Comparison of ENCODE assay signal across 33 mouse cellular contexts in the genomic region with DNA sequence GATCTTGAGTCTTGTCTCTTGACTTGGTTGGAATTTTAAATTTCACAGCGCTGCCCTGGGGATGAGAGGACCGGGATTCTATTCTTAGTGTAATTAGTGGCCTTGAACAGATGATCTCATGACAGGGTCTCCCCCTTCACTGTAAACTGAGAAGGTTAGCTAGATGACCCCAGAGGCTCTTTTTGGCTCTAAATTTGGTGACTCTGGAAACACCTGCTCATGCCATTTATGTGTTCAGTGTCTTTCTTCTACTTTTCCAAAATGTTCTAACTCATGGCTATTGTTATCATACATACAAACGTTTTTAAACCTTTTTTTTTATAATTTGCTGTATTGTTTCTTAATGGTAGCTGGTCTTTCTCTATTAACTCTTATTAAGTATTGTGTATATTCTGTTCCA. TPM values are rescaled to one million over a fixed set of nuclear protein-coding genes. Genes with fewer than 3 reads are reported as not detected.
"Had no signal": no experiment of that assay in that cellular context is flagged by ENCODE, and none has a peak within 500 bp of the region (broad histone marks: within the 10 kb centered on the region; RNA-seq: fewer than 3 reads in every experiment).

No protein-coding gene starts in this region.

- H3K27me3 ChIP-seq: heart, embryonic 13.5 days; heart, embryonic 15.5 days; hindbrain, embryonic 13.5 days; hindbrain, embryonic 15.5 days; kidney, embryonic 15.5 days; limb, embryonic 13.5 days; limb, embryonic 15.5 days; liver, embryonic 12.5 days had no signal

- H3K27ac ChIP-seq: heart, adult 2 months; heart, embryonic 13.5 days; heart, embryonic 15.5 days; hindbrain, embryonic 13.5 days; hindbrain, embryonic 15.5 days; hindbrain, postnatal 0 days; kidney, embryonic 15.5 days; kidney, postnatal 0 days; limb, embryonic 13.5 days; limb, embryonic 15.5 days; liver, embryonic 12.5 days; liver, embryonic 14.5 days had no signal

- H3K36me3 ChIP-seq: heart, embryonic 13.5 days; heart, embryonic 15.5 days; kidney, embryonic 15.5 days; limb, embryonic 13.5 days; limb, embryonic 15.5 days; liver, embryonic 12.5 days had no signal

- H3K4me3 ChIP-seq: heart, adult 2 months; heart, embryonic 13.5 days; heart, embryonic 15.5 days; hindbrain, embryonic 13.5 days; hindbrain, embryonic 15.5 days; kidney, embryonic 15.5 days; limb, embryonic 13.5 days; limb, embryonic 15.5 days; liver, embryonic 12.5 days had no signal

- ATAC-seq: hindbrain, postnatal 0 days; intestine, embryonic 16.5 days; liver, embryonic 12.5 days had no signal

- H3K4me1 ChIP-seq: heart, embryonic 13.5 days; heart, embryonic 15.5 days; hindbrain, embryonic 15.5 days; kidney, embryonic 15.5 days; liver, embryonic 12.5 days had no signal

- H3K4me2 ChIP-seq: heart, embryonic 11.5 days; heart, embryonic 13.5 days; heart, embryonic 15.5 days; hindbrain, embryonic 13.5 days; hindbrain, embryonic 15.5 days; kidney, embryonic 15.5 days; limb, embryonic 13.5 days; limb, embryonic 15.5 days; liver, embryonic 12.5 days had no signal

- H3K9ac ChIP-seq: heart, embryonic 13.5 days; heart, embryonic 15.5 days; hindbrain, embryonic 13.5 days; hindbrain, embryonic 15.5 days; kidney, embryonic 15.5 days; limb, embryonic 13.5 days; limb, embryonic 15.5 days; liver, embryonic 12.5 days; liver, embryonic 14.5 days had no signal

- H3K9me3 ChIP-seq: heart, embryonic 13.5 days; heart, embryonic 15.5 days; hindbrain, embryonic 13.5 days; hindbrain, embryonic 15.5 days; kidney, embryonic 15.5 days; limb, embryonic 13.5 days; limb, embryonic 15.5 days; liver, embryonic 12.5 days had no signal

- DNase-seq: gastrocnemius, postnatal 10 days; heart, adult 2 months; heart, postnatal 14 days; heart, postnatal 36 days; kidney, adult 11 months; kidney, adult 2 months; kidney, adult 9 months; kidney, postnatal 14 days; kidney, postnatal 36 days; layer of hippocampus, adult 9-11 months; layer of hippocampus, postnatal 36 days; left cerebral cortex, postnatal 4 days had no signal

RNA-seq across cellular contexts. Expression of a gene that starts 2.7 kb away (rescaled TPM):
- total RNA-seq: hematopoietic stem cell, adult 5-6 weeks had no signal
- polyA plus RNA-seq: heart, postnatal 0 days; liver, adult 2 months had no signal

RNA-seq across cellular contexts. Expression of a gene that starts 10.0 kb away (rescaled TPM):
- total RNA-seq: heart, adult 2 months; heart, postnatal 14 days; heart, postnatal 36 days; hematopoietic stem cell, adult 5-6 weeks; liver, adult 2 months had no signal
- polyA plus RNA-seq: gonadal fat pad, adult 2 months; heart, adult 2 months; heart, embryonic 11.5 days; heart, embryonic 13.5 days; heart, embryonic 15.5 days; heart, postnatal 0 days; intestine, embryonic 14.5 days; kidney, adult 2 months; kidney, embryonic 15.5 days; kidney, postnatal 0 days; large intestine, adult 2 months; limb, embryonic 11.5 days; limb, embryonic 13.5 days; liver, adult 2 months; liver, embryonic 12.5 days; liver, embryonic 14.5 days; liver, embryonic 16.5 days had no signal
